Mouse (Mus musculus) limb, embryonic 14.5 days (tissue): Measurements from ENCODE around the gene Pde3b. TPM values are rescaled to one million over a fixed set of nuclear protein-coding genes. Genes with fewer than 3 reads are reported as not detected.

Source experiments
- ATAC-seq: fragments of 200-750 bp; cut with Nextera tagmentation; 2 replicates; pipeline ENCODE4 v1.8.0; 2017; ENCODE audit warnings: low read depth, moderate number of reproducible peaks, moderate TSS enrichment; ENCODE audit not compliant: low FRiP score
- DNase-seq: peaks from one replicate; pipeline ENCODE4 v3.0.0-alpha.2; 2015; ENCODE audit warnings: low spot score
- H3K27ac ChIP-seq: fragments of 300-500 bp; sonication (generic); replicated peaks from 2 replicates; pipeline ENCODE4 v1.5.1; 2014; ENCODE audit warnings: low read depth, mild to moderate bottlenecking, low read length, moderate library complexity, mixed read lengths
- H3K27me3 ChIP-seq: fragments of 300-500 bp; sonication (generic); 2 replicates; pipeline ENCODE4 v1.6.1; 2014; ENCODE audit warnings: low read length, mixed read lengths; ENCODE audit not compliant: control insufficient read depth, insufficient read depth
- H3K36me3 ChIP-seq: fragments of 300-500 bp; sonication (generic); 2 replicates; pipeline ENCODE4 v1.6.1; 2014; ENCODE audit warnings: mild to moderate bottlenecking, low read length, moderate library complexity, mixed read lengths; ENCODE audit not compliant: control insufficient read depth, insufficient read depth
- H3K4me1 ChIP-seq: fragments of 300-500 bp; sonication (generic); 2 replicates; pipeline ENCODE4 v1.6.1; 2014; ENCODE audit warnings: antibody characterized with exemption, low read length, mixed read lengths; ENCODE audit not compliant: control insufficient read depth, insufficient read depth
- H3K4me2 ChIP-seq: fragments of 300-500 bp; sonication (generic); replicated peaks from 2 replicates; pipeline ENCODE4 v1.6.1; 2014; ENCODE audit warnings: low read depth, mild to moderate bottlenecking, low read length, moderate library complexity; ENCODE audit not compliant: severe bottlenecking
- H3K4me3 ChIP-seq: fragments of 300-500 bp; sonication (generic); replicated peaks from 2 replicates; pipeline ENCODE4 v1.5.1; 2014; ENCODE audit warnings: low read length
- H3K9ac ChIP-seq: fragments of 300-500 bp; sonication (generic); 2 replicates; pipeline ENCODE4 v1.6.1; 2014; ENCODE audit warnings: mild to moderate bottlenecking, low read depth, low read length, moderate library complexity; ENCODE audit not compliant: severe bottlenecking
- H3K9me3 ChIP-seq: fragments of 300-500 bp; sonication (generic); 2 replicates; pipeline ENCODE4 v1.6.1; 2016; ENCODE audit warnings: low read length; ENCODE audit not compliant: control insufficient read depth
- POLR2A ChIP-seq: fragments of 200-500 bp; IDR thresholded peaks from 2 replicates; pipeline ENCODE4 v1.8.0; 2012; ENCODE audit warnings: inconsistent platforms, mild to moderate bottlenecking, moderate library complexity, borderline replicate concordance; ENCODE audit not compliant: insufficient read depth, insufficient read length; ENCODE audit errors: extremely low read depth
- WGBS: fragments of 180-500 bp; shearing (Covaris S2); extraction: QIAGEN DNeasy Blood & Tissue Kit; methylation state at CpG from one replicate; pipeline ENCODE4 v1.1.7; 2014; 5-methylcytosine and 5-hydroxymethylcytosine counted together
- polyA plus RNA-seq, 2 experiments: library from polyadenylated mRNA; depleted of rRNA in 1 of 2; stranded (reverse) in 1 of 2; unstranded in 1 of 2; fragments of >200 nt; fragmentation: Nextera tagmentation in 1 of 2; extraction: Ambion mirVana in 1 of 2; gene quantifications; 2 replicates each; pipeline versions ENCODE4 v1.2.1 to v1.2.3; 2012 to 2014

The Pde3b gene
- polyA plus RNA-seq, 2 experiments = 8.2 to 8.9 TPM

DNA sequence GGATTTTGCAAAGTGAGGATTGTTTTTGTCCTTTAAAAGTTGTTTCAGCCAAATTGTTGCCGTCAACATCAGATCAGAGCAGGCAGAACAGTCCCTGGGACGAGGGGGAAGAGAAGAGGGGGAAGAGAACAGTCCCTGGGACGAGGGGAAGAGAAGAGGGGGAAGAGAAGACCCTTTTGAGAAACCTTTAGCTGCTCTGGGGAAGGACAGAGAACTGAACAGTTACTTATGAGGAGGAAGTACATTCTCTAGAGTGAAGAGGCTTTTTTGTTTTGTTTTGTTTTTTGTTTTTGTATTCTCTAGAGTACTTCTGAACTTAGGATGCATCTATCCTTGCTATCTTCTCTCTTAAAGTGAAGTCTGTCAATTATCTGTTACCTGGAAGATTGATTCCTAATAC is 37.8 kb downstream of the Pde3b start:
- Histone ChIP-seq H3K4me1 (no peaks in the 10 kb centered on the region), H3K4me3 (no peak overlapping the region), H3K9me3 (no peaks in the 10 kb centered on the region), H3K27ac (no peak overlapping the region), H3K4me2 (no peak overlapping the region), H3K27me3 (no peaks in the 10 kb centered on the region), H3K36me3 (no peaks in the 10 kb centered on the region), H3K9ac (no peak overlapping the region)
- no peak for TF ChIP-seq POLR2A
- DNase-seq (no peak), ATAC-seq (no peak)
- 56% methylated on average over 3 of the region's 3 CpGs for WGBS

- H3K27me3 ChIP-seq = no peaks in the 10 kb centered on the region
- H3K4me1 ChIP-seq = no peaks in the 10 kb centered on the region
- no peak for TF ChIP-seq POLR2A
- 81% methylated on average over 5 of the region's 5 CpGs for WGBS
- no peak for DNase-seq
- no peak overlapping the region for H3K27ac ChIP-seq
- H3K4me2 ChIP-seq = no peak overlapping the region
- no peak for ATAC-seq
- H3K9me3 ChIP-seq = no peaks in the 10 kb centered on the region
- H3K36me3 ChIP-seq = no peaks in the 10 kb centered on the region
- no peak overlapping the region for H3K4me3 ChIP-seq
- no peak overlapping the region for H3K9ac ChIP-seq
These were observed 38.4 kb downstream of the Pde3b start for GRCm38 (mm10) chr7:114453300-114453990.

GRCm38 (mm10) chr7:114454858-114455257 is 39.8 kb downstream of the Pde3b start:
- Histone ChIP-seq H3K4me1 (no peaks in the 10 kb centered on the region), H3K9me3 (no peaks in the 10 kb centered on the region), H3K4me2 (no peak overlapping the region), H3K9ac (no peak overlapping the region), H3K27ac (no peak overlapping the region), H3K36me3 (no peaks in the 10 kb centered on the region), H3K4me3 (no peak overlapping the region), H3K27me3 (no peaks in the 10 kb centered on the region)
- WGBS = 82% methylated on average over 1 of the region's 1 CpGs
- DNase-seq = no peak
- ATAC-seq = no peak
- TF ChIP-seq POLR2A = no peak

- no peak overlapping the region for H3K27ac ChIP-seq
- ATAC-seq (no peak), DNase-seq (no peak)
- no peaks in the 10 kb centered on the region for H3K36me3 ChIP-seq
- H3K9me3 ChIP-seq = no peaks in the 10 kb centered on the region
- H3K4me1 ChIP-seq = no peaks in the 10 kb centered on the region
- no peak overlapping the region for H3K4me3 ChIP-seq
- no peak overlapping the region for H3K4me2 ChIP-seq
- no peak overlapping the region for H3K9ac ChIP-seq
- H3K27me3 ChIP-seq = no peaks in the 10 kb centered on the region
- 71% methylated on average over 4 of the region's 4 CpGs for WGBS
- no peak for TF ChIP-seq POLR2A
These were observed 41.8 kb downstream of the Pde3b start for GRCm38 (mm10) chr7:114456904-114457303.

GRCm38 (mm10) chr7:114459909-114460308 is 44.8 kb downstream of the Pde3b start:
- TF ChIP-seq POLR2A = no peak
- H3K27ac ChIP-seq = no peak overlapping the region
- no peak for ATAC-seq
- no peak for DNase-seq
- no peaks in the 10 kb centered on the region for H3K36me3 ChIP-seq
- H3K4me2 ChIP-seq = no peak overlapping the region
- H3K4me3 ChIP-seq = no peak overlapping the region
- no peaks in the 10 kb centered on the region for H3K4me1 ChIP-seq
- no peaks in the 10 kb centered on the region for H3K9me3 ChIP-seq
- H3K27me3 ChIP-seq = no peaks in the 10 kb centered on the region
- no peak overlapping the region for H3K9ac ChIP-seq
- WGBS = 63% methylated on average over 1 of the region's 1 CpGs
